ENCODE assay signal across 8 mouse cellular contexts in the genomic region with DNA sequence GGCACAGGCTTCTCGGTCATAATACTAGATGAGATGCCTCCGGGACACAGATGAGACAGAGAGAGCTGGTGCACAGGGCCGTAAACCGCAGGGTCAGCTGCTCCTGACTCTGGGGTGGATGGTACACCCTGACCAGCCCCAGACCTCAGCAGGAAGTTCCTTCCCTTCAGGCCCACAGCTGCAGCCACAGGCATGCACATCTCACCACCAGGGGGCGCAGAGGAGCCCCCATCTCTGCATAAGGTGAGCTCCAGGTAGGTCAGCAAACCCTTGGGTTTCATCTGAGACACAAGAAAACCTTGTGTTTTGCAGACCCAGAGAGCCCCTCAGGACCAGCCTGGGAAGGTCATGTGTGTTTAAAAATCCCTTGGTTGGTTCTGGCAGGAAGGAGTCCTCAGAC.
DNase-seq lines count a peak whose midpoint lies in the region; ATAC-seq and TF ChIP-seq lines count a peak whose summit lies in the region.

No protein-coding gene starts in this region.

- TF ChIP-seq CTCF in heart, postnatal 0 days (IDR thresholded peaks at IDR 0.05; ENCODE audit: low read depth) = peak; percentile 59
- TF ChIP-seq CTCF in brain, embryonic 14.5 days (IDR thresholded peaks at IDR 0.05; ENCODE audit: borderline replicate concordance, extremely low read depth, insufficient read depth, insufficient read length) = peak; percentile 70

- H3K4me3 ChIP-seq in heart, postnatal 0 days (ENCODE audit: low read depth, low read length) = no peak overlapping the region
- H3K4me3 ChIP-seq in limb, embryonic 10.5 days = no peak overlapping the region

- no peak for DNase-seq in heart, postnatal 0 days (ENCODE audit: low spot score)
- no peak for DNase-seq in heart, adult 11 months
- DNase-seq in ovary, postnatal 36 days (ENCODE audit: low spot score) = peak; percentile 46
- DNase-seq in ovary, postnatal 10 days (ENCODE audit: low spot score) = no peak
- no peak for DNase-seq in brain, embryonic 14.5 days (ENCODE audit: low read depth)
- peak; percentile 83 for DNase-seq in limb, embryonic 10.5 days (ENCODE audit: low spot score)
- DNase-seq in spleen, postnatal 4 days (ENCODE audit: low spot score in 2 of 2) = peak; percentile 18 to 76

- no peak overlapping the region for H3K9ac ChIP-seq in heart, postnatal 0 days (replicated peaks; ENCODE audit: low read depth, low read length)

- 35% methylated on average over 5 of the region's 5 CpGs for WGBS in heart, postnatal 0 days
- WGBS in limb, embryonic 10.5 days = 28% methylated on average over 5 of the region's 5 CpGs

- H3K9me3 ChIP-seq in heart, postnatal 0 days (replicated peaks; ENCODE audit: control insufficient read depth, low read length) = no peaks in the 10 kb centered on the region
- H3K9me3 ChIP-seq in limb, embryonic 10.5 days (replicated peaks) = no peaks in the 10 kb centered on the region

- no peak for TF ChIP-seq EP300 in heart, postnatal 0 days (IDR thresholded peaks at IDR 0.05; ENCODE audit: low read depth)

- H3K27ac ChIP-seq in heart, postnatal 0 days (ENCODE audit: low read depth) = no peak overlapping the region
- H3K27ac ChIP-seq in limb, embryonic 10.5 days = no peak overlapping the region

- no peak for TF ChIP-seq POLR2A in brain, embryonic 14.5 days (IDR thresholded peaks at IDR 0.05; ENCODE audit: borderline replicate concordance, extremely low read depth, insufficient read depth, insufficient read length, poor library complexity, severe bottlenecking)

- H3K4me1 ChIP-seq in heart, postnatal 0 days (ENCODE audit: control insufficient read depth, insufficient read depth) = peaks cover 13% of the 10 kb centered on the region; the same call in 1 of the 2 replicates
- H3K4me1 ChIP-seq in limb, embryonic 10.5 days = peaks cover 26% of the 10 kb centered on the region

- ATAC-seq in heart, postnatal 0 days (ENCODE audit: insufficient read depth, low read depth) = no peak
- no peak for ATAC-seq in erythroblast, adult 5-6 weeks (replicated peaks; ENCODE audit: low FRiP score, poor library complexity, severe bottlenecking)

- H3K27me3 ChIP-seq in heart, postnatal 0 days (ENCODE audit: control insufficient read depth, insufficient read depth, low read length) = peaks cover 36% of the 10 kb centered on the region
- peaks cover 98% of the 10 kb centered on the region for H3K27me3 ChIP-seq in limb, embryonic 10.5 days (ENCODE audit: low read depth, poor library complexity, severe bottlenecking)

- H3K4me2 ChIP-seq in heart, postnatal 0 days (ENCODE audit: low read depth, low read length) = no peak overlapping the region

- H3K36me3 ChIP-seq in heart, postnatal 0 days (replicated peaks; ENCODE audit: control insufficient read depth, insufficient read depth, low read length) = no peaks in the 10 kb centered on the region
- H3K36me3 ChIP-seq in limb, embryonic 10.5 days = no peaks in the 10 kb centered on the region

Comparison
In these comparisons a context has a peak if more than half of its experiments do, and no peak if none do; other contexts are left out.
1. DNase-seq: peak in ovary, postnatal 36 days (single experiment), limb, embryonic 10.5 days (single experiment) and spleen, postnatal 4 days (2 of 2); none in heart, postnatal 0 days (single experiment), heart, adult 11 months (single experiment), ovary, postnatal 10 days (single experiment) and brain, embryonic 14.5 days (single experiment).